Mouse (Mus musculus) megakaryocyte, embryonic 14.5 days (primary cell): ENCODE results near the gene I0C0044D17Rik. TPM values are rescaled to one million over a fixed set of nuclear protein-coding genes. Genes with fewer than 3 reads are reported as not detected.
"Not testable (repeated sequence)": the region's sequence is repeated elsewhere in the genome, so short reads cannot be mapped to it uniquely, and the experiment has no call there.

Source experiments
- H3K27me3 ChIP-seq: replicated peaks from 2 replicates; pipeline ENCODE3; 2012; ENCODE audit warnings: inconsistent platforms
- H3K36me3 ChIP-seq: replicated peaks from 2 replicates; pipeline ENCODE3; 2012; ENCODE audit warnings: low read length, inconsistent platforms, mixed read lengths
- H3K4me1 ChIP-seq: 2 replicates; pipeline ENCODE4 v1.6.1; 2012; ENCODE audit warnings: inconsistent platforms
- H3K4me3 ChIP-seq: replicated peaks from 2 replicates; pipeline ENCODE3; 2012; ENCODE audit warnings: moderate library complexity, mild to moderate bottlenecking, inconsistent platforms
- H3K9me3 ChIP-seq: 2 replicates; pipeline ENCODE4 v1.6.1; 2012; ENCODE audit warnings: inconsistent platforms
- FLI1 ChIP-seq: IDR thresholded peaks from 2 replicates; pipeline ENCODE4 v1.6.1; 2012; ENCODE audit warnings: low read length, inconsistent platforms, mixed read lengths
- GATA1 ChIP-seq: IDR thresholded peaks from 3 replicates; pipeline ENCODE4 v1.6.1; 2012; ENCODE audit warnings: mixed read lengths, low read length, inconsistent platforms, borderline replicate concordance
- polyA plus RNA-seq: library from polyadenylated mRNA; stranded (reverse); fragments of >175 nt; gene quantifications from 2 replicates; pipeline ENCODE4 v1.2.3, GENCODE M21; 2012; ENCODE audit warnings: low replicate concordance; ENCODE audit not compliant: insufficient read depth

The I0C0044D17Rik gene
- polyA plus RNA-seq, result not detected in 2 replicates

GRCm38 (mm10) chr4:98823740-98824139 is at the start of gene I0C0044D17Rik:
Gene I0C0044D17Rik, minus strand, starts transcription at chr4:98823840.
- H3K27me3 ChIP-seq, H3K4me1 ChIP-seq, H3K9me3 ChIP-seq, H3K4me3 ChIP-seq, H3K36me3 ChIP-seq: not testable (repeated sequence)

GRCm38 (mm10) chr4:98865386-98866237 is 42.0 kb upstream of the I0C0044D17Rik start:
- Histone ChIP-seq H3K36me3 (no peaks in the 10 kb centered on the region), H3K4me1 (no peaks in the 10 kb centered on the region), H3K27me3 (no peaks in the 10 kb centered on the region), H3K9me3 (peaks cover 31% of the 10 kb centered on the region), H3K4me3 (no peak overlapping the region)
- no peak for TF ChIP-seq FLI1
- no peak for TF ChIP-seq GATA1

- Histone ChIP-seq H3K4me1 (no peaks in the 10 kb centered on the region), H3K27me3 (no peaks in the 10 kb centered on the region), H3K9me3 (peaks cover 35% of the 10 kb centered on the region), H3K4me3 (no peak overlapping the region), H3K36me3 (no peaks in the 10 kb centered on the region)
- TF ChIP-seq FLI1 (no peak), GATA1 (no peak)
These were observed 40.9 kb upstream of the I0C0044D17Rik start for GRCm38 (mm10) chr4:98864546-98864945.

GRCm38 (mm10) chr4:98864094-98864493 is 40.5 kb upstream of the I0C0044D17Rik start:
- TF ChIP-seq GATA1, result no peak
- TF ChIP-seq FLI1, result no peak
- H3K4me1 ChIP-seq, result no peaks in the 10 kb centered on the region
- H3K4me3 ChIP-seq, result no peak overlapping the region
- no peaks in the 10 kb centered on the region for H3K36me3 ChIP-seq
- no peaks in the 10 kb centered on the region for H3K27me3 ChIP-seq
- peaks cover 40% of the 10 kb centered on the region for H3K9me3 ChIP-seq

- no peaks in the 10 kb centered on the region for H3K27me3 ChIP-seq
- TF ChIP-seq GATA1, result no peak
- no peak for TF ChIP-seq FLI1
- peaks cover 41% of the 10 kb centered on the region for H3K9me3 ChIP-seq
- H3K4me3 ChIP-seq, result no peak overlapping the region
- H3K36me3 ChIP-seq, result no peaks in the 10 kb centered on the region
- H3K4me1 ChIP-seq, result no peaks in the 10 kb centered on the region
These were observed 39.8 kb upstream of the I0C0044D17Rik start for GRCm38 (mm10) chr4:98863451-98863850.

GRCm38 (mm10) chr4:98858151-98858855 is 34.7 kb upstream of the I0C0044D17Rik start:
- no peak for TF ChIP-seq FLI1
- no peak for TF ChIP-seq GATA1
- Histone ChIP-seq H3K36me3 (no peaks in the 10 kb centered on the region), H3K4me3 (no peak overlapping the region), H3K9me3 (peaks cover 32% of the 10 kb centered on the region), H3K4me1 (no peaks in the 10 kb centered on the region), H3K27me3 (no peaks in the 10 kb centered on the region)

GRCm38 (mm10) chr4:98857037-98857648 is 33.5 kb upstream of the I0C0044D17Rik start:
- H3K4me3 ChIP-seq, result no peak overlapping the region

GRCm38 (mm10) chr4:98853926-98854325 is 30.3 kb upstream of the I0C0044D17Rik start:
- no peak overlapping the region for H3K4me3 ChIP-seq
- H3K36me3 ChIP-seq, result no peaks in the 10 kb centered on the region
- no peaks in the 10 kb centered on the region for H3K27me3 ChIP-seq
- H3K4me1 ChIP-seq, result no peaks in the 10 kb centered on the region
- TF ChIP-seq GATA1 (no peak), FLI1 (no peak)
- peaks cover 34% of the 10 kb centered on the region for H3K9me3 ChIP-seq

More at GRCm38 (mm10) chr4:98857037-98857648, 33.5 kb upstream of the I0C0044D17Rik start:
- TF ChIP-seq GATA1 (no peak), FLI1 (no peak)
- Histone ChIP-seq H3K27me3 (no peaks in the 10 kb centered on the region), H3K4me1 (no peaks in the 10 kb centered on the region), H3K36me3 (no peaks in the 10 kb centered on the region), H3K9me3 (peaks cover 33% of the 10 kb centered on the region)

GRCm38 (mm10) chr4:98850485-98850884 is 26.8 kb upstream of the I0C0044D17Rik start:
- H3K36me3 ChIP-seq, H3K4me1 ChIP-seq, H3K27me3 ChIP-seq, H3K4me3 ChIP-seq: not testable (repeated sequence)
- peaks cover 39% of the 10 kb centered on the region for H3K9me3 ChIP-seq

GRCm38 (mm10) chr4:98847120-98847885 is 23.7 kb upstream of the I0C0044D17Rik start:
- Histone ChIP-seq H3K36me3 (no peaks in the 10 kb centered on the region), H3K4me3 (no peak overlapping the region), H3K9me3 (peaks cover 56% of the 10 kb centered on the region), H3K27me3 (no peaks in the 10 kb centered on the region), H3K4me1 (no peaks in the 10 kb centered on the region)
- TF ChIP-seq FLI1 (no peak), GATA1 (no peak)
